Mouse (Mus musculus) liver, adult (tissue): ENCODE data around the gene Rspo1.

ENCODE experiments used
- GATA4 ChIP-seq: IDR thresholded peaks from 2 replicates; pipeline ENCODE4 v1.6.1; 2014; ENCODE audit warnings: mild to moderate bottlenecking, low read length; ENCODE audit not compliant: insufficient replicate concordance

Gene Rspo1

GRCm38 (mm10) chr4:124997479-124998147, 11.4 kb downstream of the Rspo1 start:
- no peak for TF ChIP-seq GATA4

DNA sequence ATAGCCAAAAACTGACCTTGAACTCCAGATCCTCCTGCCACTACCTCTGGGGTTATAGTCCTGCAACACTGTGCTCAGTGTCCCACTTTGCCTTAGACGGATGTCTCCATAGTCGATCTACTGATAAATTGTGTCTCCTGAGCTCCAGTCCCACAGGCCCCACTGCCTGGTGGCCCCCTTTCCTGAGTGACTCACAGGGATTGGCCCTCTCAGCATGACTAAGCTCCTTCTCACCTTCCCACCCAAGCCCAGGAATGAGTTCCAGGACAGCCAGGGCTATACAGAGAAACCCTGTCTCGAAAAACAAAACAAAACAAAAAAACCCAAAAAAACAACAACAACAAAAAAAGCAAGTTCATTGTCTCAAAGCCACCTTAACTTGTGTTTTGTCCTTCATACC, 13.3 kb downstream of the Rspo1 start:
- TF ChIP-seq GATA4, result no peak

- no peak for TF ChIP-seq GATA4
Measured at GRCm38 (mm10) chr4:125002978-125003377, 16.7 kb downstream of the Rspo1 start.

DNA sequence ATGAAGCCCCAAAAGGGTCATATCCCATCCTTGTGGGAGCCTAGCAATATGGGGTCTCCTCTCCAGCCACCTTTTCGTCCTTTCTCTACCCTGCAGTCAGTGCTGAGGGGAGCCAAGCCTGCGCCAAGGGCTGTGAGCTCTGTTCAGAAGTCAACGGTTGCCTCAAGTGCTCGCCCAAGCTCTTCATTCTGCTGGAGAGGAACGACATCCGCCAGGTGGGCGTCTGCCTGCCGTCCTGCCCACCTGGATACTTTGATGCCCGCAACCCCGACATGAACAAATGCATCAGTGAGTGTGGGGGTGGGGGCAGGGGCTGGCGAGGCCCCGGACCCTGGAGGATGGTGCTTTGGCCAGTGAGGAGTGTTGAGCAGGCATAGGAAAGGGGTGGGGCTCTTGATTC, 18.7 kb downstream of the Rspo1 start:
- no peak for TF ChIP-seq GATA4

- TF ChIP-seq GATA4, result no peak
Measured at GRCm38 (mm10) chr4:125007460-125007859, 21.2 kb downstream of the Rspo1 start.

DNA sequence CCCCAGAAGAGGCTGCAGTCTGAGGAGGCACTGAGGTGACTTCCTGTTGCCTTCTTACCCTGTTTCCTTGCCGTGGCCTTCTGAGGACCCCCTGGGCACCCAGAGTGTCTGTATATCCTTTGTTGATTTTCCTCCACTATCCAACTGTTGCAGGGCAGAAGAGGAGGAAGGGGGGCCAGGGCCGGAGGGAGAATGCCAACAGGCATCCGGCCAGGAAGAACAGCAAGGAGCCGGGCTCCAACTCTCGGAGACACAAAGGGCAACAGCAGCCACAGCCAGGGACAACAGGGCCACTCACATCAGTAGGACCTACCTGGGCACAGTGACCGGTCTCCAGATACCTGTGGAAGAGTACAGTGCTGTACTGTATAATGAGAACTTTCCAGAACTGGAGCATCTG, 22.0 kb downstream of the Rspo1 start:
- TF ChIP-seq GATA4, result no peak

DNA sequence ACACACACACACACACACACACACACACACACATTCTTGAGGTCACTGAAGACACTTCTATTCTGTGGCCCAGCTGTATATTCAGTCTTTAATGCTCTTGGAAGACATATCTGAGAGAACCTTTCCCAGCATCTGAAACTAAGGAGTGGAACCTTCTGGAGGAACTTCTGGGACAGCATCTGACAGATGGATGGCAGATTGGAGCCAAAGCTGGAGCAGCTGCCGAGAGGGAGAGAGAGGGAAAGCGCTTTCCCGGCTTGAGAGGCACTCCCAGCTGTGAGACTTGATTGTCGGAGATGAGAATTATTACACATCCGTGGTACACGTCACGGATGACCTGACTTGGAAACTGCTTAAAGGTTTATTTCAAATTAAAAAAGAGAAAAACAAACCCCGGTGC, 22.5 kb downstream of the Rspo1 start:
- TF ChIP-seq GATA4, result no peak

DNA sequence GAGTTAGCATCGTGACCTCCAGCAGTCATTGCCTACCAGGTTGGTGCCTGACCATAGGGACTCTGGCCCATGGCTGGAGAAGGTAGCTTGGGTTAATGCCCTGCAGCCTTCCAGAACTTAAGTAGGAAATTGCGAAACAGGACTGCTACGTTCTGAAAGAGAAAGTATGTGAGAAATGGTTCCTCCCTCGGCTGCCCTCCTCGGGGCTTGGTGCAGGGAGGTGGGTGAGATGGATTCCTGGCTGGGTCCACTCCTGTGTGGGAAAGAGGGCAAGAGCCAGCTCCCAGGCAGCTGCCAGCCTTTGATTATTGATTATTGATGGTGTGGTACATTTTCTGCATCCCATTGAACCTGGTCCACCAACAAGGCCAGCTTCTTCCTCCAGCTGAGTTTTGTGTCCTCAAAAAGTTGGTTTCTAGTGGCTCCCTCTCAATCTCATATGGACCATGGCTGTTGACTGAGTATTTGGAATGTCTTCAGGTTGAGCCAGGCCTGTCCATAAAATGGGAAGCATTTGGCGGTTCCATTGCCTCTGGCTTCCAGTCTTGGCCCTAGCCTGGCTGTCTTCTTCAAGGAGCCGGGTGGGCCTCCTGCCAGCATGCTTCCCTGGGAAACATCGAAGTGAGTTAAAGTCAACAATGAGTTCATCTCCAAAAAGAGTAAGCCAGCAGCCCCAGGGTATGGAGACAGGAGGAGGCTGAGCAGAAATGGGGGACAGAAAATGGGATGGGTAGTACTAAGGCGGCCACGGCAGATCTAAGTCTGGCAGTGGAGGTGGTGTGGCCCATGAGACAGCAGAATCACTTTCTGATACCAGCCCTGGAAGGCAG, 29.8 kb downstream of the Rspo1 start, which contains the start of gene Gnl2:
Gene Gnl2 (plus strand): TSS at position 780 of the 830 bp plus-strand sequence.
- no peak for TF ChIP-seq GATA4

DNA sequence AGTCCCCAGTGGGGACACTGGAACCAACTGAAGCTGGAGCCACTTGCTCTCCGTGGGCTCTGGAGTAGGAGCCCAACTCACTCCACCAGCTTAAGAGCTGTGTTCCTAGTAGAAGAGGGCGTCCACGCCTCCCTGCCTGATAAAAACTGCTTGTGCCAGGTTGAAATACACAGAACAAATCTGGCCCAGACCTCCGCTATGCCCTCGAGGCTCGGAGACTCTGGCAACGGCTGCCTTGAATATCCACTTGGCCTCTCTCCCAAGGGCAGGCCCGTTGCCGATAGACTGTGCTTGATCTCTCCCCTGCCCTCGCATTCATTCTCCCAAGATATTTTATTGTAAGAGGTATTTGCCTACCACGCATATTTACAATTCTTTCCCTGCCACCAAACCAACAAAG, 31.2 kb downstream of the Rspo1 start:
- TF ChIP-seq GATA4, result no peak

DNA sequence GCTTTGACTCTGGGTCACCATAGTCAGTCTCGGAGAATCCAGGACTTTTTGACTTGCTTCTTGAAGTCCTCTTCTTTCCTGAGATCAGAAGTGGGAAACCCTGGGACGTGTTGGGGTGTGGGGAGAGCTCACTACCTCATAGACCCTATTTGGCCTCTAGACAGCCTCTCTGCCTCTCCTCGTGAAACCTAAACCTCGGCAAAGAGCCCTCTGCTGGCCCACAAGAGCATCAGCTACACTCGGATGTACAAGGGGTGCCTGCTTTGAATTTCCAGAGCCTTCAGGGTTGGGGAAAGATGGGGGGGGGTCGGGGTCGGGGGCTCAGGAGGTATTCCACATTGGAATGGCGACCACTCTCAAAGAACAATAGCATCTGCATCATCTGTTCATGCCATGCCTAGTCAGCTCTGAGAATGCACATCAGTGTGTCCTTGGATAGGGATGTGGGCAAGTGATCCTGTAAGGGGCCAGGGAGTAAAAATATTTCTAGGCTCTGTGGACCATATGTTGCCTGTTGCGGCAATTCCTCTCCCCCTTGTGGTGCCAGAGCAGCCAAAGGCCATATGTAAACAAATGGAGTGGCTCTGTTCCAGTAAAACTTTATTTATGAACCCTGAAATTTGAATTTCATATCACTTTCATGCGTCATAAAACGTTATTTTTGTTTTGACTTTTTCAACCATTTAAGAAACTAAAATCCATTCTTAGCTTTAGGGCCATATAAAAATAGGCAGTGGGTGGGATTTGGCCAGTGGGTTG, 34.7 kb downstream of the Rspo1 start:
- no peak for TF ChIP-seq GATA4

GRCm38 (mm10) chr4:125029891-125030614, 43.8 kb downstream of the Rspo1 start:
- TF ChIP-seq GATA4, result no peak

DNA sequence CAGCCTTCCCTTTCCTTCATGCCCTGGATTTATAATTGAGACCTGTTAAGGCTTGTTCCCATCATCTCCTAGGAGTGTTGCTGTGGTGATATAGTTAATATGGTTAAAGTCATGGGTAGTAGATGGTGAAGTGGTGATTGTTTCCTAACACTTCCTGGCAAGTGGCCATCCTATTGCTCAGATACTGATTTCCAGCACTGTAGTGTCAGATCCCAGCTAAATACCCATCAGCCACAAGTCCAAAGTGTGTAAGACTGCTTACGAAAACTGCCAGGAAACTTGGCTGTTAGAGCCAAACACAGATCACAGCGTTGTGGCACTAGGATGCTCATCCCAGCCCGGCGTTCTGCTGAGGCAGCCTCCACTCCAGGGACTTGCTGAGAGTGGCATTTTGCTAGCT, 48.1 kb downstream of the Rspo1 start:
- TF ChIP-seq GATA4, result no peak

DNA sequence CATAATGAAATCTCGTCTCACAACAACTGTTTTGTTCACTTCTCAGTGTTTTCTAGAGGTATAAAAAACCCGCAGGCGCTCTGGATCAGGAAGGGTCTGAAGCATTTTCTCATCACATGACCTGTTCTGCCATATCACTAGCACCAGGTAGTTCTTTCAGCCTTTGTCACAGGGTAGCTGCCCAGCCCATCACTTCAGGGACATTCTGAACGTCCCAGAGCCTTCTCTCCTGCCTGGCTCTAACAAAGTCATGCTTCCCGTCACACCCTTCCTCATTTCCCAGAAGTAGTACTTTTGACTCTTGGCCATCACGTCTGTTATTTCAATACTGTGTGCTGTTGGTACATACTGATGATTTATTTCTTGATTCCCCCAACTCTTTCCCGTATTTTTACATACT, 58.2 kb downstream of the Rspo1 start:
- TF ChIP-seq GATA4, result no peak

DNA sequence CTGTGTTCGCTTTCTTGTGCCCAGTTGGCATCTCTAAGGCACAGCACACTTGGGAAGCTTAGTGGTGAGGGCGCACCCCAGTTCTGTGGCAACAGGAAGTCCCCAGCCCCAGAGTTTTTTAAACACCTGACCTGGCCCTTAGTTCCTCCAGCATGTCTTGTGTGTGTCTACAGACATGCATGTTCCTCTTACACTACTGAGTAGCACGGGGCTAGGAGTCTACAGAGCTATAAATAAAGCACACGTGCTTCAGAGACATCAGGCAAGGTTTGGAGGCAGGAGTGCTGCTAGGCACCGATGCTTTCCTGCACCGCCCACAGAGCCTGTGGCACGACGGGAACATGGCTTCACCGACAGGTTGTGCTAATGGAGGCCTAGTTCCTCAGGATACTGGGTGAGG, 69.2 kb downstream of the Rspo1 start:
- no peak for TF ChIP-seq GATA4

- no peak for TF ChIP-seq GATA4
Measured at GRCm38 (mm10) chr4:125056476-125056875, 70.2 kb downstream of the Rspo1 start.
